Mouse (Mus musculus): ENCODE data around the gene Maml1. TPM values are rescaled to one million over a fixed set of nuclear protein-coding genes. Genes with fewer than 3 reads are reported as not detected.

Gene Maml1
- polyA plus RNA-seq, 1 experiment from 2014 or later, result 5.2 TPM

- 66% methylated on average over 8 of the region's 8 CpGs for WGBS
- Histone ChIP-seq H3K9ac (replicated peaks; ENCODE audit: low read depth) (no peak overlapping the region), H3K36me3 (ENCODE audit: insufficient read depth, low read length) (peaks cover 31% of the 10 kb centered on the region), H3K4me2 (replicated peaks; ENCODE audit: low read depth, low read length) (no peak overlapping the region), H3K4me3 (ENCODE audit: low read depth, low read length) (no peak overlapping the region), H3K27me3 (replicated peaks; ENCODE audit: insufficient read depth, low read length) (no peaks in the 10 kb centered on the region), H3K9me3 (ENCODE audit: low read length) (no peaks in the 10 kb centered on the region), H3K27ac (ENCODE audit: low read length) (no peak overlapping the region), H3K4me1 (ENCODE audit: insufficient read depth, low read depth, low read length) (no peaks in the 10 kb centered on the region)
- TF ChIP-seq CTCF (IDR thresholded peaks at IDR 0.05) (no peak), EP300 (IDR thresholded peaks at IDR 0.05) (no peak)
- ATAC-seq (0 out of 2 replicates have a peak, but pooled peaks have one; percentile 23), DNase-seq (ENCODE audit: low spot score) (no peak)
Observed at GRCm38 (mm10) chr11:50265931-50266330, 26.2 kb downstream of the Maml1 start.

GRCm38 (mm10) chr11:50263198-50263597, 28.9 kb downstream of the Maml1 start:
- Histone ChIP-seq H3K9ac (replicated peaks; ENCODE audit: low read depth) (no peak overlapping the region), H3K9me3 (ENCODE audit: low read length) (no peaks in the 10 kb centered on the region), H3K4me2 (replicated peaks; ENCODE audit: low read depth, low read length) (no peak overlapping the region), H3K36me3 (ENCODE audit: insufficient read depth, low read length) (peaks cover 49% of the 10 kb centered on the region), H3K4me1 (ENCODE audit: insufficient read depth, low read depth, low read length) (no peaks in the 10 kb centered on the region), H3K27ac (ENCODE audit: low read length) (no peak overlapping the region), H3K27me3 (replicated peaks; ENCODE audit: insufficient read depth, low read length) (no peaks in the 10 kb centered on the region), H3K4me3 (ENCODE audit: low read depth, low read length) (no peak overlapping the region)
- no peak for TF ChIP-seq CTCF (IDR thresholded peaks at IDR 0.05)
- no peak for TF ChIP-seq EP300 (IDR thresholded peaks at IDR 0.05)
- DNase-seq (ENCODE audit: low spot score), result peak; percentile 38
- WGBS, result 73% methylated on average over 3 of the region's 3 CpGs
- peak; percentile 46 for ATAC-seq

GRCm38 (mm10) chr11:50262020-50262419, 30.1 kb downstream of the Maml1 start:
- TF ChIP-seq CTCF (IDR thresholded peaks at IDR 0.05), result peak; percentile 59
- TF ChIP-seq EP300 (IDR thresholded peaks at IDR 0.05), result no peak
- H3K36me3 ChIP-seq (ENCODE audit: insufficient read depth, low read length), result peaks cover 49% of the 10 kb centered on the region
- no peak overlapping the region for H3K27ac ChIP-seq (ENCODE audit: low read length)
- H3K4me2 ChIP-seq (replicated peaks; ENCODE audit: low read depth, low read length), result no peak overlapping the region
- H3K4me3 ChIP-seq (ENCODE audit: low read depth, low read length), result no peak overlapping the region
- no peaks in the 10 kb centered on the region for H3K27me3 ChIP-seq (replicated peaks; ENCODE audit: insufficient read depth, low read length)
- whole genome bisulfite sequencing, result 71% methylated on average over 4 of the region's 4 CpGs
- no peaks in the 10 kb centered on the region for H3K9me3 ChIP-seq (ENCODE audit: low read length)
- peak; percentile 49 for DNase-seq (ENCODE audit: low spot score)
- peak; percentile 34 for ATAC-seq
- H3K4me1 ChIP-seq (ENCODE audit: insufficient read depth, low read depth, low read length), result no peaks in the 10 kb centered on the region
- H3K9ac ChIP-seq (replicated peaks; ENCODE audit: low read depth), result no peak overlapping the region

- DNase-seq (ENCODE audit: low spot score) (no peak), ATAC-seq (no peak)
- H3K4me3 ChIP-seq (ENCODE audit: low read depth, low read length), result no peak overlapping the region
- no peaks in the 10 kb centered on the region for H3K4me1 ChIP-seq (ENCODE audit: insufficient read depth, low read depth, low read length)
- no peaks in the 10 kb centered on the region for H3K9me3 ChIP-seq (ENCODE audit: low read length)
- H3K9ac ChIP-seq (replicated peaks; ENCODE audit: low read depth), result no peak overlapping the region
- H3K27me3 ChIP-seq (replicated peaks; ENCODE audit: insufficient read depth, low read length), result no peaks in the 10 kb centered on the region
- TF ChIP-seq CTCF (IDR thresholded peaks at IDR 0.05), result no peak
- no peak for TF ChIP-seq EP300 (IDR thresholded peaks at IDR 0.05)
- 83% methylated on average over 7 of the region's 7 CpGs for WGBS
- H3K27ac ChIP-seq (ENCODE audit: low read length), result no peak overlapping the region
- H3K4me2 ChIP-seq (replicated peaks; ENCODE audit: low read depth, low read length), result no peak overlapping the region
- peaks cover 37% of the 10 kb centered on the region for H3K36me3 ChIP-seq (ENCODE audit: insufficient read depth, low read length)
Observed at GRCm38 (mm10) chr11:50258310-50258709, 33.8 kb downstream of the Maml1 start.

GRCm38 (mm10) chr11:50256615-50257014, 35.5 kb downstream of the Maml1 start:
- H3K27ac ChIP-seq (ENCODE audit: low read length), result no peak overlapping the region
- 76% methylated on average over 7 of the region's 7 CpGs for WGBS
- peaks cover 30% of the 10 kb centered on the region for H3K36me3 ChIP-seq (ENCODE audit: insufficient read depth, low read length)
- ATAC-seq, result no peak
- H3K4me2 ChIP-seq (replicated peaks; ENCODE audit: low read depth, low read length), result no peak overlapping the region
- no peaks in the 10 kb centered on the region for H3K4me1 ChIP-seq (ENCODE audit: insufficient read depth, low read depth, low read length)
- no peak overlapping the region for H3K4me3 ChIP-seq (ENCODE audit: low read depth, low read length)
- no peak overlapping the region for H3K9ac ChIP-seq (replicated peaks; ENCODE audit: low read depth)
- no peak for TF ChIP-seq EP300 (IDR thresholded peaks at IDR 0.05)
- no peak for TF ChIP-seq CTCF (IDR thresholded peaks at IDR 0.05)
- H3K27me3 ChIP-seq (replicated peaks; ENCODE audit: insufficient read depth, low read length), result no peaks in the 10 kb centered on the region
- no peak for DNase-seq (ENCODE audit: low spot score)
- no peaks in the 10 kb centered on the region for H3K9me3 ChIP-seq (ENCODE audit: low read length)

- ATAC-seq, result no peak
- WGBS, result 71% methylated on average over 12 of the region's 12 CpGs
- Histone ChIP-seq H3K9me3 (ENCODE audit: low read length) (no peaks in the 10 kb centered on the region), H3K4me3 (ENCODE audit: low read depth, low read length) (no peak overlapping the region), H3K4me1 (ENCODE audit: insufficient read depth, low read depth, low read length) (no peaks in the 10 kb centered on the region), H3K9ac (replicated peaks; ENCODE audit: low read depth) (no peak overlapping the region), H3K27me3 (replicated peaks; ENCODE audit: insufficient read depth, low read length) (no peaks in the 10 kb centered on the region), H3K27ac (ENCODE audit: low read length) (no peak overlapping the region), H3K36me3 (ENCODE audit: insufficient read depth, low read length) (peaks cover 9% of the 10 kb centered on the region; the same call in 1 of the 2 replicates), H3K4me2 (replicated peaks; ENCODE audit: low read depth, low read length) (no peak overlapping the region)
- TF ChIP-seq EP300 (IDR thresholded peaks at IDR 0.05) (no peak), CTCF (IDR thresholded peaks at IDR 0.05) (no peak)
- DNase-seq (ENCODE audit: low spot score), result no peak
Observed at GRCm38 (mm10) chr11:50254010-50254580, 38.0 kb downstream of the Maml1 start.
